Mouse (Mus musculus) forebrain, embryonic 16.5 days (tissue): Measurements from ENCODE around the gene Haus4. TPM values are rescaled to one million over a fixed set of nuclear protein-coding genes. Genes with fewer than 3 reads are reported as not detected.

Source experiments
- ATAC-seq: fragments of 200-750 bp; cut with Nextera tagmentation; 2 replicates; pipeline ENCODE4 v1.8.0; 2017; ENCODE audit warnings: mild to moderate bottlenecking, moderate library complexity
- H3K27ac ChIP-seq: fragments of 300-500 bp; sonication (generic); 2 replicates; pipeline ENCODE4 v1.5.1; 2014; ENCODE audit warnings: low read length, control low read depth
- H3K27me3 ChIP-seq: fragments of 300-500 bp; sonication (generic); replicated peaks from 2 replicates; pipeline ENCODE4 v1.6.1; 2014; ENCODE audit warnings: low read length; ENCODE audit not compliant: control insufficient read depth, insufficient read depth
- H3K36me3 ChIP-seq: fragments of 300-500 bp; sonication (generic); 2 replicates; pipeline ENCODE4 v1.6.1; 2014; ENCODE audit not compliant: control insufficient read depth, insufficient read depth
- H3K4me1 ChIP-seq: fragments of 300-500 bp; sonication (generic); replicated peaks from 2 replicates; pipeline ENCODE4 v1.6.1; 2014; ENCODE audit warnings: low read length; ENCODE audit not compliant: control insufficient read depth, insufficient read depth
- H3K4me2 ChIP-seq: fragments of 300-500 bp; sonication (generic); 2 replicates; pipeline ENCODE4 v1.6.1; 2014; ENCODE audit warnings: mild to moderate bottlenecking, low read length, control low read depth
- H3K4me3 ChIP-seq: fragments of 300-500 bp; sonication (generic); replicated peaks from 2 replicates; pipeline ENCODE4 v1.5.1; 2014; ENCODE audit warnings: mild to moderate bottlenecking, low read length, control low read depth
- H3K9ac ChIP-seq: fragments of 300-500 bp; sonication (generic); replicated peaks from 2 replicates; pipeline ENCODE4 v1.6.1; 2014; ENCODE audit warnings: low read depth, low read length, control low read depth
- H3K9me3 ChIP-seq: fragments of 300-500 bp; sonication (generic); 2 replicates; pipeline ENCODE4 v1.6.1; 2016; ENCODE audit warnings: low read length; ENCODE audit not compliant: control insufficient read depth
- WGBS: fragments of 180-500 bp; shearing (Covaris S2); extraction: QIAGEN DNeasy Blood & Tissue Kit; methylation state at CpG from one replicate; pipeline ENCODE4 v1.1.7; 2014; 5-methylcytosine and 5-hydroxymethylcytosine counted together
- polyA plus RNA-seq: library from polyadenylated mRNA; unstranded; fragments of >200 nt; fragmentation: Nextera tagmentation; extraction: Ambion mirVana; gene quantifications from 2 replicates; pipeline ENCODE4 v1.2.1, GENCODE M21; 2015

Gene Haus4
- polyA plus RNA-seq, 1 experiment from 2014 or later = 25.9 TPM

- H3K4me3 ChIP-seq = peak overlapping the region; percentile 70
- no peaks in the 10 kb centered on the region for H3K9me3 ChIP-seq
- H3K4me2 ChIP-seq = peak overlapping the region; percentile 95
- WGBS = under 1% methylated on average over 39 of the region's 39 CpGs
- peak overlapping the region; percentile 53 for H3K9ac ChIP-seq
- H3K4me1 ChIP-seq = peaks cover 52% of the 10 kb centered on the region
- H3K36me3 ChIP-seq = no peaks in the 10 kb centered on the region
- no peak for ATAC-seq
- peaks cover 3% of the 10 kb centered on the region; the same call in 1 of the 2 replicates for H3K27me3 ChIP-seq
- H3K27ac ChIP-seq = no peak overlapping the region
Measured at GRCm38 (mm10) chr14:54575631-54576030, 21.2 kb upstream of the Haus4 start.

- H3K4me1 ChIP-seq = peaks cover 52% of the 10 kb centered on the region
- no peak overlapping the region for H3K27ac ChIP-seq
- H3K36me3 ChIP-seq = no peaks in the 10 kb centered on the region
- H3K4me3 ChIP-seq = peak overlapping the region; percentile 70
- H3K9me3 ChIP-seq = no peaks in the 10 kb centered on the region
- peaks cover 3% of the 10 kb centered on the region; the same call in 1 of the 2 replicates for H3K27me3 ChIP-seq
- H3K9ac ChIP-seq = peak overlapping the region; percentile 53; the same call in 1 of the 2 replicates
- peak overlapping the region; percentile 95 for H3K4me2 ChIP-seq
- no peak for ATAC-seq
- WGBS = 4% methylated on average over 8 of the region's 8 CpGs
Measured at GRCm38 (mm10) chr14:54575031-54575430, 20.6 kb upstream of the Haus4 start.

GRCm38 (mm10) chr14:54574253-54574652 is 19.8 kb upstream of the Haus4 start:
- H3K36me3 ChIP-seq = no peaks in the 10 kb centered on the region
- peak overlapping the region; percentile 70 for H3K4me3 ChIP-seq
- peak; percentile 29; the same call in 1 of the 2 replicates for ATAC-seq
- peak overlapping the region; percentile 37; the same call in 1 of the 2 replicates for H3K9ac ChIP-seq
- H3K27me3 ChIP-seq = peaks cover 3% of the 10 kb centered on the region; the same call in 1 of the 2 replicates
- peaks cover 52% of the 10 kb centered on the region for H3K4me1 ChIP-seq
- 0 out of 2 replicates have a peak overlapping the region, but pooled peaks have one; percentile 26 for H3K27ac ChIP-seq
- 7% methylated on average over 4 of the region's 4 CpGs for WGBS
- H3K4me2 ChIP-seq = peak overlapping the region; percentile 95
- H3K9me3 ChIP-seq = no peaks in the 10 kb centered on the region

GRCm38 (mm10) chr14:54572790-54573736 is 18.6 kb upstream of the Haus4 start:
- H3K27me3 ChIP-seq = peaks cover 3% of the 10 kb centered on the region; the same call in 1 of the 2 replicates
- WGBS = 4% methylated on average over 14 of the region's 14 CpGs
- H3K9me3 ChIP-seq = no peaks in the 10 kb centered on the region
- 0 out of 2 replicates have a peak overlapping the region, but pooled peaks have one; percentile 11 for H3K4me3 ChIP-seq
- ATAC-seq = peak; percentile 31
- 0 out of 2 replicates have a peak overlapping the region, but pooled peaks have one; percentile 7 for H3K9ac ChIP-seq
- H3K4me1 ChIP-seq = peaks cover 47% of the 10 kb centered on the region
- H3K27ac ChIP-seq = peak overlapping the region; percentile 51; the same call in 1 of the 2 replicates
- H3K4me2 ChIP-seq = peak overlapping the region; percentile 95
- H3K36me3 ChIP-seq = no peaks in the 10 kb centered on the region

- no peak for ATAC-seq
- no peak overlapping the region for H3K4me2 ChIP-seq
- 30% methylated on average over 4 of the region's 4 CpGs for WGBS
- H3K9ac ChIP-seq = peak overlapping the region; percentile 5; the same call in 1 of the 2 replicates
- H3K36me3 ChIP-seq = no peaks in the 10 kb centered on the region
- H3K27ac ChIP-seq = peak overlapping the region; percentile 51
- no peak overlapping the region for H3K4me3 ChIP-seq
- H3K27me3 ChIP-seq = peaks cover under 1% of the 10 kb centered on the region; the same call in 1 of the 2 replicates
- H3K4me1 ChIP-seq = peaks cover 42% of the 10 kb centered on the region
- no peaks in the 10 kb centered on the region for H3K9me3 ChIP-seq
Measured at GRCm38 (mm10) chr14:54572122-54572521, 17.7 kb upstream of the Haus4 start.

GRCm38 (mm10) chr14:54569451-54570392 is 15.3 kb upstream of the Haus4 start:
- peaks cover 26% of the 10 kb centered on the region for H3K4me1 ChIP-seq
- H3K9me3 ChIP-seq = no peaks in the 10 kb centered on the region
- H3K4me3 ChIP-seq = no peak overlapping the region
- H3K4me2 ChIP-seq = no peak overlapping the region
- no peak overlapping the region for H3K27ac ChIP-seq
- H3K9ac ChIP-seq = no peak overlapping the region
- 66% methylated on average over 17 of the region's 17 CpGs for WGBS
- no peaks in the 10 kb centered on the region for H3K36me3 ChIP-seq
- ATAC-seq = no peak; the same call in 1 of the 2 replicates
- no peaks in the 10 kb centered on the region for H3K27me3 ChIP-seq

- ATAC-seq = peak; percentile 21; the same call in 1 of the 2 replicates
- no peak overlapping the region for H3K27ac ChIP-seq
- H3K4me2 ChIP-seq = no peak overlapping the region
- H3K36me3 ChIP-seq = no peaks in the 10 kb centered on the region
- WGBS = 73% methylated on average over 15 of the region's 15 CpGs
- no peak overlapping the region for H3K9ac ChIP-seq
- H3K9me3 ChIP-seq = no peaks in the 10 kb centered on the region
- H3K4me1 ChIP-seq = peaks cover 20% of the 10 kb centered on the region
- H3K27me3 ChIP-seq = no peaks in the 10 kb centered on the region
- H3K4me3 ChIP-seq = no peak overlapping the region
Measured at GRCm38 (mm10) chr14:54568694-54569414, 14.4 kb upstream of the Haus4 start.

- no peaks in the 10 kb centered on the region for H3K27me3 ChIP-seq
- H3K9me3 ChIP-seq = no peaks in the 10 kb centered on the region
- no peak overlapping the region for H3K9ac ChIP-seq
- no peaks in the 10 kb centered on the region for H3K4me1 ChIP-seq
- 79% methylated on average over 14 of the region's 14 CpGs for WGBS
- H3K4me3 ChIP-seq = no peak overlapping the region
- no peak for ATAC-seq
- H3K27ac ChIP-seq = no peak overlapping the region
- no peaks in the 10 kb centered on the region for H3K36me3 ChIP-seq
- H3K4me2 ChIP-seq = no peak overlapping the region
Measured at GRCm38 (mm10) chr14:54560527-54561242, 6.3 kb upstream of the Haus4 start.
